Mouse (Mus musculus) CD4-positive naive resting alpha-beta T cell, adult 57 days (primary cell): ENCODE results near the gene Lipf. TPM values are rescaled to one million over a fixed set of nuclear protein-coding genes. Genes with fewer than 3 reads are reported as not detected.

Experiments used
- total RNA-seq: library from RNA; stranded (reverse); gene quantifications from one replicate; pipeline ENCODE4 v1.2.4, GENCODE M21; 2023

The Lipf gene
- total RNA-seq = not detected

DNA sequence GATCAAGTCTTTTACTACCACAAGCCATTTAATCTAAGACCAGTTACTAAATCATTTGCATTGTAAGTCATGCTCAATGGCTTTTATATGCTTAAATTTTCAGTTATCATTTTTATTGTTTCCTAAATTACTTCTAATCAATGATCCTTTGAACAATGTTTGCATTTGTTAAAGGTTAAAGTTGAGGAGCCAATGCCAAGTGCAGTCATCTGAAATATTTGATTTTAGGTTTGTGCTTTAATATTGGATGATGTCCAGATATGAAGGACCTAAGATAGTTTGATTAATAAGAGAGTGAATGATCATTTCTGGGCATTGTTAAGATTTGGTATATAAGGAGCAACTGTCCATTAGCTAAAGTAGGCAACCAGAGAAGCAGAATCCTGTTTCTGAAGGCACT lies at the start of gene Lipf:
Lipf (plus strand) TSS at position 301 of the 400 bp plus-strand sequence.

DNA sequence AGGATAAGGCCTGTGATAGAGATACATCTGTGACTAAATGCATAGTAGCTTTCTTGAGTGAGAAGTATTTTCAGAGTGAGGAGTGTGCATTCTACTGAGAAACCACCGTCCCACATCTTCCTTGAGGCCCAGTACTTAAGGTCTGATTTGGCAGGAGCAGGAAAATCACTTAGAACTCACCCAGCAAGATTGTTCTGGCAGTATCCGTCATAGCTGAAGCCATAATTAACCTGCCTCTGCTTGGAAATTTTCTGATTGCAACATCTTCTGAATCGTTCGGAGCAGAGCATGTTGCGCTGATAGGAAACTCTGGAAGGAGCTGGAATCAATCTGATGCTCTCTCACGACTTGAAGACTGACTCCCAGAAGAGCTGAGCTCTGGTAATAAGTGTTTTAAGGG lies 47.0 kb downstream of the Lipf start, which contains the start of gene Lipk:
Lipk (plus strand) TSS at position 289 of the 400 bp plus-strand sequence.

Other genes with a start within 250 kb of the Lipf start
- gene Lipo2, start 209.8 kb upstream of the Lipf start, total RNA-seq = not detected
- gene Lipo3, start 199.2 kb upstream of the Lipf start, total RNA-seq = 5.0 TPM
- not detected for gene Lipo1, start 173.7 kb upstream of the Lipf start, total RNA-seq
- gene Lipk, start 47.1 kb downstream of the Lipf start, total RNA-seq = not detected
- gene Lipn, start 106.2 kb downstream of the Lipf start, total RNA-seq = not detected
- gene Lipm, start 139.7 kb downstream of the Lipf start, total RNA-seq = not detected
- gene Ankrd22, start 204.9 kb downstream of the Lipf start, total RNA-seq = not detected
- gene Stambpl1, start 231.0 kb downstream of the Lipf start, total RNA-seq = 58.3 TPM